9 mouse cellular contexts compared by ENCODE assay signal in the genomic region with DNA sequence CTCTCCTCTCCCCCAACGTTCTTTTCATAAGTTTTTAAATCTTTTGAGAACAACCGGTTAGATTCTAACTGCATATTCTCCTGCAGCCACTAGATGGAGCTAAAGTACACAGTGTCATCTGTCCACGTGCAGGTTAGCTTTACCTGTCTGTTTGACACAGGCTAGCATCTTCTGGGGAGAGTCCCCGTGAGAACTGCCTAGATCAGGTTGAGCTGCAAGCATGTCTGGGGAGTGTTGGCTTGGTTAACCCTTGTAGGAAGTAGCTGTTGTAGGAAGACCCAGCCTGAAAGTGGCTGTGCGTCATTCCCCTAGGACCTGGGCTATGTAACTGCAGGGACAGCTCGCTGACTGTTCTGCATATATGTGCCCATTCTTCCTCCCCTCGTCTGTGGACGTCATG.
A peak's percentile ranks its signal among the peaks of the same experiment; 100 is the strongest.
DNase-seq lines count a peak whose midpoint lies in the region; ATAC-seq and TF ChIP-seq lines count a peak whose summit lies in the region.
"Had no signal": no experiment of that assay in that cellular context is flagged by ENCODE, and none has a peak within 500 bp of the region (broad histone marks: within the 10 kb centered on the region; RNA-seq: fewer than 3 reads in every experiment).

No protein-coding gene starts in this region.

- TF ChIP-seq CTCF in small intestine, adult 2 months (IDR thresholded peaks at IDR 0.05; ENCODE audit: extremely low read depth, insufficient read length, insufficient replicate concordance, low read depth, low read length) = peak; percentile 57; the same call in 1 of the 2 replicates

- in situ Hi-C loops in ES-E14 (cut with MboI; ENCODE audit: low sequenced_read_pairs in 2 of 2, unreplicated experiment in 2 of 2) = loop anchor here (5.0 to 25.0 kb wide), 4 partner anchors 282 to 384 kb away; partner anchors contain the start of gene Diras2 (in 2 of the 2)

- no peaks in the 10 kb centered on the region for H3K36me3 ChIP-seq in ES-E14 (ENCODE audit: control insufficient read depth, insufficient read depth, low read length, poor library complexity, severe bottlenecking)
- no peaks in the 10 kb centered on the region for H3K36me3 ChIP-seq in hindbrain, embryonic 12.5 days
- no peaks in the 10 kb centered on the region for H3K36me3 ChIP-seq in small intestine, adult 2 months (ENCODE audit: control insufficient read depth, insufficient read depth, low read length)
- H3K36me3 ChIP-seq: embryonic facial prominence, embryonic 15.5 days had no signal

- DNase-seq in kidney, adult 18-20 months = peak; percentile 34
- DNase-seq in kidney, postnatal 25 days = no peak
- DNase-seq in ES-E14 (ENCODE audit: low read depth, low spot score) = peak; percentile 40
- peak; percentile 43 for DNase-seq in cerebellum, adult 8-10 months
- peak; percentile 33 for DNase-seq in lung, postnatal 36 days
- DNase-seq in urinary bladder, postnatal 14 days (ENCODE audit: low spot score) = no peak

- WGBS in hindbrain, embryonic 12.5 days = 30% methylated on average over 8 of the region's 8 CpGs
- 30% methylated on average over 8 of the region's 8 CpGs for WGBS in small intestine, adult 2 months

- ATAC-seq in hindbrain, embryonic 12.5 days (ENCODE audit: low FRiP score) = 0 out of 2 replicates have a peak, but pooled peaks have one; percentile 38

- no peaks in the 10 kb centered on the region for H3K9me3 ChIP-seq in ES-E14 (ENCODE audit: control insufficient read depth, insufficient read depth, low read depth, low read length)
- H3K9me3 ChIP-seq in hindbrain, embryonic 12.5 days (replicated peaks) = no peaks in the 10 kb centered on the region
- H3K9me3 ChIP-seq: embryonic facial prominence, embryonic 15.5 days had no signal

- no peak overlapping the region for H3K4me2 ChIP-seq in hindbrain, embryonic 12.5 days (replicated peaks)
- H3K4me2 ChIP-seq: embryonic facial prominence, embryonic 15.5 days had no signal

- no peak overlapping the region for H3K27ac ChIP-seq in ES-E14 (ENCODE audit: insufficient read depth, low read depth, low read length, poor library complexity, severe bottlenecking)
- H3K27ac ChIP-seq in hindbrain, embryonic 12.5 days = no peak overlapping the region
- H3K27ac ChIP-seq in small intestine, adult 2 months (ENCODE audit: insufficient read depth, low read depth, low read length) = no peak overlapping the region
- H3K27ac ChIP-seq: embryonic facial prominence, embryonic 15.5 days had no signal

- no peak for TF ChIP-seq POLR2A in small intestine, adult 2 months (IDR thresholded peaks at IDR 0.05; ENCODE audit: low read depth, low read length)

- no peak overlapping the region for H3K9ac ChIP-seq in ES-E14 (ENCODE audit: insufficient read depth, low read depth, low read length, poor library complexity, severe bottlenecking)
- no peak overlapping the region for H3K9ac ChIP-seq in hindbrain, embryonic 12.5 days
- H3K9ac ChIP-seq: embryonic facial prominence, embryonic 15.5 days had no signal

- peaks cover 0 to 6% of the 10 kb centered on the region in 2 experiments; a peak in 3 of 4 replicates for H3K4me1 ChIP-seq in ES-E14 (ENCODE audit: control insufficient read depth in 2 of 2, insufficient read depth in 2 of 2, low read length in 2 of 2, poor library complexity in 1 of 2)
- H3K4me1 ChIP-seq in hindbrain, embryonic 12.5 days = no peaks in the 10 kb centered on the region
- no peaks in the 10 kb centered on the region for H3K4me1 ChIP-seq in small intestine, adult 2 months (ENCODE audit: control insufficient read depth, insufficient read depth, insufficient read length, low read length)

- no peak overlapping the region for H3K4me3 ChIP-seq in ES-E14 (ENCODE audit: insufficient read depth in 1 of 2, low read depth in 1 of 2, low read length in 2 of 2, poor library complexity in 1 of 2, severe bottlenecking in 1 of 2)
- no peak overlapping the region for H3K4me3 ChIP-seq in hindbrain, embryonic 12.5 days
- H3K4me3 ChIP-seq in small intestine, adult 2 months (ENCODE audit: low read depth, low read length) = no peak overlapping the region
- H3K4me3 ChIP-seq: embryonic facial prominence, embryonic 15.5 days had no signal

- no peaks in the 10 kb centered on the region; the same call in 1 of the 2 replicates for H3K27me3 ChIP-seq in hindbrain, embryonic 12.5 days
- H3K27me3 ChIP-seq in small intestine, adult 2 months (ENCODE audit: control insufficient read depth, insufficient read depth, low read length) = no peaks in the 10 kb centered on the region; the same call in 1 of the 2 replicates
- H3K27me3 ChIP-seq: embryonic facial prominence, embryonic 15.5 days had no signal

TF ChIP-seq in ES-E14, 5 proteins besides CTCF, POLR2A, EP300 and RAD21:
- TF ChIP-seq ZC3H11A (IDR thresholded peaks at IDR 0.05; ENCODE audit: borderline replicate concordance, low read depth, low read length) (peak; percentile 79), CHD2 (IDR thresholded peaks at IDR 0.05; ENCODE audit: low read depth, low read length) (no peak), ZNF384 (IDR thresholded peaks at IDR 0.05; ENCODE audit: low read depth, low read length) (no peak), MAFK (IDR thresholded peaks at IDR 0.05; ENCODE audit: insufficient read depth, low read depth, low read length) (no peak)

Comparison
In these comparisons a context has a peak if more than half of its experiments do, and no peak if none do; other contexts are left out.
1. DNase-seq: peak in kidney, adult 18-20 months (single experiment), ES-E14 (single experiment), cerebellum, adult 8-10 months (single experiment) and lung, postnatal 36 days (single experiment); none in kidney, postnatal 25 days (0 of 2) and urinary bladder, postnatal 14 days (single experiment).